Mouse (Mus musculus) macrophage (primary cell): ENCODE data around the gene Ganc. TPM values are rescaled to one million over a fixed set of nuclear protein-coding genes. Genes with fewer than 3 reads are reported as not detected.

Experiments
- H3K27ac ChIP-seq: fragments of 350-480 bp; formaldehyde crosslinking; 2 replicates; pipeline ENCODE4 v1.9.0; 2021
- H3K36me3 ChIP-seq: fragments of 350-480 bp; formaldehyde crosslinking; 2 replicates; pipeline ENCODE4 v1.9.0; 2021; ENCODE audit errors: inconsistent target
- H3K4me3 ChIP-seq: fragments of 350-480 bp; formaldehyde crosslinking; 2 replicates; pipeline ENCODE4 v1.9.0; 2021; ENCODE audit errors: inconsistent target
- H3K79me2 ChIP-seq: fragments of 350-480 bp; formaldehyde crosslinking; 2 replicates; pipeline ENCODE4 v1.9.0; 2021; ENCODE audit errors: inconsistent target
- WGBS: methylation state at CpG from one replicate; pipeline ENCODE4 v1.1.7; 2026; ENCODE audit warnings: inconsistent platforms; ENCODE audit not compliant: missing documents; 5-methylcytosine and 5-hydroxymethylcytosine counted together
- polyA plus RNA-seq: library from polyadenylated mRNA; stranded (reverse); fragments of 250-400 nt; gene quantifications from 3 replicates; pipeline ENCODE4 v1.2.4, GENCODE M21; 2018; ENCODE audit warnings: inconsistent platforms

Ganc gene
- polyA plus RNA-seq, 1 experiment from 2014 or later, result 9.9 TPM

- no peaks in the 10 kb centered on the region for H3K36me3 ChIP-seq
- no peak overlapping the region for H3K4me3 ChIP-seq
- WGBS, result 75% methylated on average over 8 of the region's 8 CpGs
- H3K79me2 ChIP-seq, result no peaks in the 10 kb centered on the region
- peak overlapping the region; percentile 12; the same call in 1 of the 2 replicates for H3K27ac ChIP-seq
These were observed 60.4 kb downstream of the Ganc start for GRCm38 (mm10) chr2:120464091-120464490.

GRCm38 (mm10) chr2:120464732-120465396 lies 61.2 kb downstream of the Ganc start:
- Histone ChIP-seq H3K79me2 (no peaks in the 10 kb centered on the region), H3K4me3 (no peak overlapping the region), H3K36me3 (no peaks in the 10 kb centered on the region), H3K27ac (peak overlapping the region; percentile 12; the same call in 1 of the 2 replicates)
- 33% methylated on average over 2 of the region's 2 CpGs for WGBS

GRCm38 (mm10) chr2:120465397-120465785 lies 61.7 kb downstream of the Ganc start:
- WGBS, result 95% methylated on average over 5 of the region's 5 CpGs
- Histone ChIP-seq H3K79me2 (no peaks in the 10 kb centered on the region), H3K27ac (no peak overlapping the region), H3K4me3 (no peak overlapping the region), H3K36me3 (no peaks in the 10 kb centered on the region)

- no peaks in the 10 kb centered on the region for H3K36me3 ChIP-seq
- no peak overlapping the region for H3K27ac ChIP-seq
- no peak overlapping the region for H3K4me3 ChIP-seq
- H3K79me2 ChIP-seq, result no peaks in the 10 kb centered on the region
These were observed 64.3 kb downstream of the Ganc start for GRCm38 (mm10) chr2:120468011-120468410.

- Histone ChIP-seq H3K27ac (no peak overlapping the region), H3K79me2 (no peaks in the 10 kb centered on the region), H3K36me3 (no peaks in the 10 kb centered on the region), H3K4me3 (no peak overlapping the region)
- WGBS, result 11% methylated on average over 3 of the region's 3 CpGs
These were observed 65.5 kb downstream of the Ganc start for GRCm38 (mm10) chr2:120469220-120469619.

- 48% methylated on average over 10 of the region's 10 CpGs for WGBS
- Histone ChIP-seq H3K4me3 (no peak overlapping the region), H3K36me3 (no peaks in the 10 kb centered on the region), H3K79me2 (no peaks in the 10 kb centered on the region), H3K27ac (no peak overlapping the region)
These were observed 66.0 kb downstream of the Ganc start for GRCm38 (mm10) chr2:120469715-120470114.

GRCm38 (mm10) chr2:120470856-120471255 lies 67.2 kb downstream of the Ganc start:
- no peaks in the 10 kb centered on the region for H3K36me3 ChIP-seq
- 85% methylated on average over 4 of the region's 4 CpGs for WGBS
- H3K27ac ChIP-seq, result no peak overlapping the region
- no peak overlapping the region for H3K4me3 ChIP-seq
- no peaks in the 10 kb centered on the region for H3K79me2 ChIP-seq

GRCm38 (mm10) chr2:120476277-120477087 lies 72.8 kb downstream of the Ganc start:
- no peaks in the 10 kb centered on the region for H3K36me3 ChIP-seq
- no peaks in the 10 kb centered on the region for H3K79me2 ChIP-seq
- H3K27ac ChIP-seq, result no peak overlapping the region
- no peak overlapping the region for H3K4me3 ChIP-seq
- WGBS, result 90% methylated on average over 13 of the region's 13 CpGs

GRCm38 (mm10) chr2:120478600-120478999 lies 74.9 kb downstream of the Ganc start:
- H3K27ac ChIP-seq, result no peak overlapping the region
- H3K79me2 ChIP-seq, result no peaks in the 10 kb centered on the region
- H3K36me3 ChIP-seq, result no peaks in the 10 kb centered on the region
- H3K4me3 ChIP-seq, result no peak overlapping the region
- WGBS, result 48% methylated on average over 3 of the region's 3 CpGs

GRCm38 (mm10) chr2:120481921-120482320 lies 78.2 kb downstream of the Ganc start:
- H3K36me3 ChIP-seq, result no peaks in the 10 kb centered on the region
- no peaks in the 10 kb centered on the region for H3K79me2 ChIP-seq
- no peak overlapping the region for H3K4me3 ChIP-seq
- 76% methylated on average over 8 of the region's 8 CpGs for WGBS
- no peak overlapping the region for H3K27ac ChIP-seq

GRCm38 (mm10) chr2:120482506-120483389 lies 79.1 kb downstream of the Ganc start:
- H3K36me3 ChIP-seq, result no peaks in the 10 kb centered on the region
- no peaks in the 10 kb centered on the region for H3K79me2 ChIP-seq
- no peak overlapping the region for H3K4me3 ChIP-seq
- 31% methylated on average over 8 of the region's 8 CpGs for WGBS
- peak overlapping the region; percentile 38 for H3K27ac ChIP-seq

GRCm38 (mm10) chr2:120484241-120484640 lies 80.5 kb downstream of the Ganc start:
- Histone ChIP-seq H3K4me3 (no peak overlapping the region), H3K27ac (no peak overlapping the region), H3K79me2 (no peaks in the 10 kb centered on the region), H3K36me3 (no peaks in the 10 kb centered on the region)
- WGBS, result 82% methylated on average over 3 of the region's 3 CpGs

GRCm38 (mm10) chr2:120493254-120493653 lies 89.6 kb downstream of the Ganc start:
- H3K4me3 ChIP-seq, result no peak overlapping the region
- H3K36me3 ChIP-seq, result no peaks in the 10 kb centered on the region
- H3K79me2 ChIP-seq, result no peaks in the 10 kb centered on the region
- WGBS, result 71% methylated on average over 4 of the region's 4 CpGs
- H3K27ac ChIP-seq, result no peak overlapping the region

GRCm38 (mm10) chr2:120496511-120496910 lies 92.8 kb downstream of the Ganc start:
- no peak overlapping the region for H3K27ac ChIP-seq
- WGBS, result 91% methylated on average over 3 of the region's 3 CpGs
- H3K4me3 ChIP-seq, result no peak overlapping the region
- no peaks in the 10 kb centered on the region for H3K36me3 ChIP-seq
- no peaks in the 10 kb centered on the region for H3K79me2 ChIP-seq
